23 mouse cellular contexts compared by ENCODE assay signal in the genomic region with DNA sequence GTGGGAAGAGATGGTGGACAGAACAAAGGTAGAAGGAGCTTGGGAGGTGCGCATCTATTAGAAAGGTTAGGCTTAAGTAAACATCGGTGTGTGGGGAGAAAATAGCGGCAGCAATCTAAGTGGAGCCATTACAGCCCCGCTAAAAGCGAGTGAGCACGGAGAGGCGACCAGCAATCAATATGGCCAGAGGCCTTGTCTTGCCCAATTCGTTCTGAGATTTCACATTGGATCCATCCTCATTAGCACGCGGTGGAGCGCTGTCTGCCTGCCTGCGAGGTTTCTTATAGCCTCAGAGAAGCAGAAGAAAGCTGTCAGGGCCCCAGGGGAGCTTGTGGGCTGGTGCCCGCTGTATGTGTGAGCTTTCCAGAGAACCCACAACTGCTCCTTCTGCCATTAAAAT. TPM values are rescaled to one million over a fixed set of nuclear protein-coding genes. Genes with fewer than 3 reads are reported as not detected.
DNase-seq lines count a peak whose midpoint lies in the region; ATAC-seq and TF ChIP-seq lines count a peak whose summit lies in the region.
"Had no signal": no experiment of that assay in that cellular context is flagged by ENCODE, and none has a peak within 500 bp of the region (broad histone marks: within the 10 kb centered on the region; RNA-seq: fewer than 3 reads in every experiment).

No protein-coding gene starts in this region.

- WGBS in forebrain, embryonic 12.5 days, result 84% methylated on average over 13 of the region's 13 CpGs
- WGBS in forebrain, embryonic 11.5 days, result 93% methylated on average over 13 of the region's 13 CpGs
- WGBS in hindbrain, embryonic 13.5 days, result 56% methylated on average over 13 of the region's 13 CpGs
- WGBS in hindbrain, embryonic 10.5 days, result 85% methylated on average over 13 of the region's 13 CpGs
- 61% methylated on average over 13 of the region's 13 CpGs for WGBS in midbrain, embryonic 14.5 days

- no peaks in the 10 kb centered on the region for H3K27me3 ChIP-seq in forebrain, embryonic 12.5 days
- H3K27me3 ChIP-seq in forebrain, embryonic 11.5 days (ENCODE audit: control insufficient read depth, insufficient read depth, low read length), result no peaks in the 10 kb centered on the region
- H3K27me3 ChIP-seq in hindbrain, embryonic 13.5 days, result no peaks in the 10 kb centered on the region
- no peaks in the 10 kb centered on the region for H3K27me3 ChIP-seq in hindbrain, embryonic 10.5 days (ENCODE audit: insufficient read depth, poor library complexity, severe bottlenecking)
- H3K27me3 ChIP-seq in midbrain, embryonic 14.5 days (ENCODE audit: control insufficient read depth, insufficient read depth, low read length), result no peaks in the 10 kb centered on the region
- H3K27me3 ChIP-seq: embryonic facial prominence, embryonic 13.5 days; limb, embryonic 15.5 days; lung, embryonic 15.5 days; neural tube, embryonic 12.5 days; Patski; stomach, embryonic 15.5 days had no signal

- no peak overlapping the region for H3K27ac ChIP-seq in forebrain, embryonic 12.5 days
- no peak overlapping the region for H3K27ac ChIP-seq in forebrain, embryonic 11.5 days (ENCODE audit: low read depth, low read length)
- peak overlapping the region; percentile 18; the same call in 1 of the 2 replicates for H3K27ac ChIP-seq in hindbrain, embryonic 13.5 days
- no peak overlapping the region for H3K27ac ChIP-seq in hindbrain, embryonic 10.5 days
- peak overlapping the region; percentile 22; the same call in 1 of the 2 replicates for H3K27ac ChIP-seq in midbrain, embryonic 14.5 days (replicated peaks; ENCODE audit: low read depth, low read length)
- H3K27ac ChIP-seq: embryonic facial prominence, embryonic 13.5 days; layer of hippocampus, adult 2 months; limb, embryonic 15.5 days; lung, embryonic 15.5 days; macrophage; neural tube, embryonic 12.5 days; stomach, embryonic 15.5 days had no signal

- TF ChIP-seq POLR2A in brain, embryonic 14.5 days (IDR thresholded peaks at IDR 0.05; ENCODE audit: borderline replicate concordance, extremely low read depth, insufficient read depth, insufficient read length, poor library complexity, severe bottlenecking), result no peak

- ATAC-seq in forebrain, embryonic 12.5 days (ENCODE audit: low FRiP score), result peak; percentile 66; the same call in 1 of the 2 replicates
- no peak for ATAC-seq in forebrain, embryonic 11.5 days (replicated peaks; ENCODE audit: low FRiP score)
- ATAC-seq in hindbrain, embryonic 13.5 days (ENCODE audit: low FRiP score), result no peak
- ATAC-seq in midbrain, embryonic 14.5 days (ENCODE audit: low FRiP score, low TSS enrichment), result no peak
- ATAC-seq: CD4-positive, CD25-positive, alpha-beta regulatory T cell, adult 4 months; intestine, postnatal 0 days; Patski had no signal

- no peak overlapping the region for H3K4me3 ChIP-seq in forebrain, embryonic 12.5 days (replicated peaks)
- H3K4me3 ChIP-seq in forebrain, embryonic 11.5 days (ENCODE audit: low read depth, low read length), result no peak overlapping the region
- no peak overlapping the region for H3K4me3 ChIP-seq in hindbrain, embryonic 13.5 days
- no peak overlapping the region for H3K4me3 ChIP-seq in hindbrain, embryonic 10.5 days
- no peak overlapping the region for H3K4me3 ChIP-seq in midbrain, embryonic 14.5 days (replicated peaks; ENCODE audit: low read depth, low read length)
- H3K4me3 ChIP-seq: embryonic facial prominence, embryonic 13.5 days; layer of hippocampus, adult 2 months; limb, embryonic 15.5 days; lung, embryonic 15.5 days; neural tube, embryonic 12.5 days; stomach, embryonic 15.5 days had no signal

- no peak overlapping the region for H3K9ac ChIP-seq in forebrain, embryonic 12.5 days
- H3K9ac ChIP-seq in forebrain, embryonic 11.5 days (ENCODE audit: low read length), result no peak overlapping the region
- no peak overlapping the region for H3K9ac ChIP-seq in hindbrain, embryonic 13.5 days
- no peak overlapping the region for H3K9ac ChIP-seq in midbrain, embryonic 14.5 days (replicated peaks; ENCODE audit: low read length)
- H3K9ac ChIP-seq: embryonic facial prominence, embryonic 13.5 days; limb, embryonic 15.5 days; lung, embryonic 15.5 days; neural tube, embryonic 12.5 days; stomach, embryonic 15.5 days had no signal

- H3K4me2 ChIP-seq in forebrain, embryonic 12.5 days, result no peak overlapping the region
- no peak overlapping the region for H3K4me2 ChIP-seq in forebrain, embryonic 11.5 days (ENCODE audit: low read depth, low read length, severe bottlenecking)
- H3K4me2 ChIP-seq in hindbrain, embryonic 13.5 days, result no peak overlapping the region
- H3K4me2 ChIP-seq in midbrain, embryonic 14.5 days (ENCODE audit: low read length), result no peak overlapping the region
- H3K4me2 ChIP-seq: embryonic facial prominence, embryonic 13.5 days; limb, embryonic 15.5 days; lung, embryonic 15.5 days; neural tube, embryonic 12.5 days; stomach, embryonic 15.5 days had no signal

- no peak for TF ChIP-seq CTCF in brain, embryonic 14.5 days (IDR thresholded peaks at IDR 0.05; ENCODE audit: borderline replicate concordance, extremely low read depth, insufficient read depth, insufficient read length)

- no peak for DNase-seq in forebrain, embryonic 11.5 days (ENCODE audit: low spot score)
- no peak for DNase-seq in hindbrain, embryonic 10.5 days (ENCODE audit: low spot score)
- peak; percentile 72 for DNase-seq in brain, embryonic 14.5 days (ENCODE audit: low read depth)
- peak; percentile 67 for DNase-seq in midbrain, embryonic 14.5 days
- no peak for DNase-seq in kidney, postnatal 14 days
- DNase-seq in urinary bladder, postnatal 25 days (ENCODE audit: low spot score), result no peak
- DNase-seq: adrenal gland, adult 8-10 months; cerebellum, adult 9-11 months; gastrocnemius, postnatal 14 days; right cerebral cortex, postnatal 25 days; thymus, adult 2 months had no signal

- H3K4me1 ChIP-seq in forebrain, embryonic 12.5 days, result no peaks in the 10 kb centered on the region; the same call in 1 of the 2 replicates
- H3K4me1 ChIP-seq in forebrain, embryonic 11.5 days (replicated peaks; ENCODE audit: control insufficient read depth, insufficient read depth, low read length), result no peaks in the 10 kb centered on the region
- no peaks in the 10 kb centered on the region for H3K4me1 ChIP-seq in hindbrain, embryonic 13.5 days (replicated peaks)
- H3K4me1 ChIP-seq in hindbrain, embryonic 10.5 days (replicated peaks), result peaks cover 5% of the 10 kb centered on the region; the same call in 1 of the 2 replicates
- no peaks in the 10 kb centered on the region for H3K4me1 ChIP-seq in midbrain, embryonic 14.5 days (ENCODE audit: control insufficient read depth, insufficient read depth, low read length)
- H3K4me1 ChIP-seq: limb, embryonic 15.5 days; lung, embryonic 15.5 days; neural tube, embryonic 12.5 days; stomach, embryonic 15.5 days had no signal

- H3K36me3 ChIP-seq in forebrain, embryonic 12.5 days (replicated peaks), result no peaks in the 10 kb centered on the region
- H3K36me3 ChIP-seq in forebrain, embryonic 11.5 days (ENCODE audit: control insufficient read depth, insufficient read depth, low read length), result no peaks in the 10 kb centered on the region
- no peaks in the 10 kb centered on the region for H3K36me3 ChIP-seq in hindbrain, embryonic 13.5 days
- H3K36me3 ChIP-seq in hindbrain, embryonic 10.5 days, result no peaks in the 10 kb centered on the region
- no peaks in the 10 kb centered on the region for H3K36me3 ChIP-seq in midbrain, embryonic 14.5 days (ENCODE audit: control insufficient read depth, insufficient read depth, low read length)
- H3K36me3 ChIP-seq: embryonic facial prominence, embryonic 13.5 days; limb, embryonic 15.5 days; lung, embryonic 15.5 days; neural tube, embryonic 12.5 days; stomach, embryonic 15.5 days had no signal

- no peaks in the 10 kb centered on the region for H3K9me3 ChIP-seq in forebrain, embryonic 12.5 days
- H3K9me3 ChIP-seq in forebrain, embryonic 11.5 days (ENCODE audit: control insufficient read depth, low read length), result no peaks in the 10 kb centered on the region
- H3K9me3 ChIP-seq in hindbrain, embryonic 13.5 days, result no peaks in the 10 kb centered on the region
- no peaks in the 10 kb centered on the region for H3K9me3 ChIP-seq in hindbrain, embryonic 10.5 days
- H3K9me3 ChIP-seq in midbrain, embryonic 14.5 days (ENCODE audit: control insufficient read depth, low read length), result no peaks in the 10 kb centered on the region
- H3K9me3 ChIP-seq: embryonic facial prominence, embryonic 13.5 days; limb, embryonic 15.5 days; lung, embryonic 15.5 days; neural tube, embryonic 12.5 days; stomach, embryonic 15.5 days had no signal

RNA-seq across cellular contexts. Expression of a gene that starts 33.8 kb away (rescaled TPM):
- 0.19 and 0.20 TPM in 2 replicates for polyA plus RNA-seq in forebrain, embryonic 12.5 days (2016; fragmentation: Nextera tagmentation; extraction: Ambion mirVana)
- 0.19 and 0.20 TPM in 2 replicates for polyA plus RNA-seq in forebrain, embryonic 11.5 days (2014; fragmentation: Nextera tagmentation; extraction: Ambion mirVana)
- 0.69 and 0.83 TPM in 2 replicates for polyA plus RNA-seq in hindbrain, embryonic 13.5 days (2015; fragmentation: Nextera tagmentation; extraction: Ambion mirVana)
- polyA plus RNA-seq in hindbrain, embryonic 10.5 days (2016; fragmentation: Nextera tagmentation; extraction: Ambion mirVana), result not detected in 2 replicates
- 0.30 and 0.90 TPM in 2 replicates for polyA plus RNA-seq in brain, embryonic 14.5 days (2012; rRNA removed)
- 0.59 and 0.91 TPM in 2 replicates for polyA plus RNA-seq in midbrain, embryonic 14.5 days (2014; fragmentation: Nextera tagmentation; extraction: Ambion mirVana)
- polyA plus RNA-seq: CD4-positive, CD25-positive, alpha-beta regulatory T cell, adult 4 months; macrophage had no signal

Comparison
In these comparisons a context has a peak if more than half of its experiments do, and no peak if none do; other contexts are left out.
1. H3K27ac ChIP-seq: peak in hindbrain, embryonic 13.5 days (single experiment) and midbrain, embryonic 14.5 days (single experiment); none in forebrain, embryonic 12.5 days (single experiment), forebrain, embryonic 11.5 days (single experiment) and hindbrain, embryonic 10.5 days (single experiment).
2. DNase-seq: peak in brain, embryonic 14.5 days (single experiment) and midbrain, embryonic 14.5 days (single experiment); none in forebrain, embryonic 11.5 days (single experiment), hindbrain, embryonic 10.5 days (single experiment), kidney, postnatal 14 days (single experiment) and urinary bladder, postnatal 25 days (single experiment).